Mouse (Mus musculus) left cerebral cortex, postnatal 25 days (tissue): ENCODE data around the gene Fip1l1. TPM values are rescaled to one million over a fixed set of nuclear protein-coding genes. Genes with fewer than 3 reads are reported as not detected.

Experiments used
- DNase-seq, 2 experiments: peaks; one replicate each; pipeline ENCODE4 v3.0.0; 2022; ENCODE audit warnings: low spot score in 2 of 2, mixed read lengths in 1 of 2
- intact Hi-C: fragments of 180-260 bp; cut with DNase I; formaldehyde crosslinking; loops from one replicate; pipeline ENCODE4 v1.15.1; 2025
- total RNA-seq, 2 experiments: library from RNA; stranded (reverse); gene quantifications; 2 replicates each; pipeline ENCODE4 v1.2.3; 2021

Fip1l1 gene
- total RNA-seq: 10 to 100 TPM; 58.8 to 59.8 TPM

DNA sequence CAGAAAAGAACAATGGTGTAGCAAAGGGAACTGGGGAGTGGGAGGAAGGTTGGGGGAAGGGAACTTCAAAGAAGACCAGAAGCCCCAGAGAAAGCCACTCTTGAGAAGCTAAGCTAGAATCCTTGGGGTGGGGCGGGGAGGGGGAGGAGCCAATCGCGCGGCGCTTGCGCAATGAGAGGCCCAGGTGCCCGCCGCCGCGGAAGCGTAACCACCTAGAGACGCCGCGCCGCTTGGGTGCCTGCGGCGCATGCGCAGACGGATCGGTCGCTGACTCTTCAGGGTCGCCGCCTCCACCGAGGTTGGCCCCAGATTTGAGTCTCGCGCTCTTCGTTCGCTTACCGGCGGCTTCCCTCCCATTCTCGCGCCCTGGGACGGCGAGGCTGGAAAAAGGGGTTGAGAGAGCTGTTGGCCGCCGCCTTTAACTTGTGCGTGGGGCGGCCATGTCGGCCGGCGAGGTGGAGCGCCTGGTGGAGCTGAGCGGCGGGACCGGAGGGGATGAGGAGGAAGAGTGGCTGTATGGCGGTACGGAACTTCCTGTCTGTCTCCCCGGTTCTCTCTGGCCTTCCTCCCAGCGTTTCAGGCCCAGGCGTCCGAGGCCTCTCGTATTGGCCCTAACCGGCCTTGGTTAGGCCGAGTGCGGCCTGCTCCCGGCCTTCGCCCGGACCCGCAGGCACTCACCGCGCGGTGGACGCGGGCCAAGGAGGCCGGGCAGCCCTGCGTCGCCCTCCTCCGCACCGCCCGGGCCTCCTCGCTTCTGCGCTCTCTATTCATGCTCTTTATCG is at the start of gene Fip1l1:
Fip1l1 (plus strand) TSS at position 210 of the 782 bp plus-strand sequence.
- intact Hi-C loops: loop anchor here (5.0 kb wide), 2 partner anchors 223 to 622 kb away; no protein-coding TSS in a partner anchor
- peak; percentile 92 to 94 for DNase-seq

DNA sequence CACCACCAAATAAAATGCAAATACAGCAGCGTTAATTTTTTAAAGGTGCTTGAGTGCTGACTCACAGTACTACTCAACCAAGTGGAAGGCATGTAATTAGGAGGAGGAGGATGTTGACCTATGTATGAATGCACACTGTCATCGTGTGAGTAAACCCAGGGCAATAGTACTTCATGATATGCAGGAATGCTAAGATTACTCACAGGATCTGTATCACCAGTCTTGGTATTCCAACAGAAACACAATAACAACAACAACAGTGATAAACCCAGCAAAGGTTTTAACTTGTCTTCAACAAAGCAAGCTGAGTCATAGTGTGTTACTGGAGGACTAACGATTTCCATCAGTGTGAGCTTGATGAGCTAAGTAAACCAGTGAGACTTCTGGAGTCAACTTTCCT is 42.5 kb upstream of the Fip1l1 start:
- intact Hi-C loops: no loop called here
- no peak for DNase-seq

DNA sequence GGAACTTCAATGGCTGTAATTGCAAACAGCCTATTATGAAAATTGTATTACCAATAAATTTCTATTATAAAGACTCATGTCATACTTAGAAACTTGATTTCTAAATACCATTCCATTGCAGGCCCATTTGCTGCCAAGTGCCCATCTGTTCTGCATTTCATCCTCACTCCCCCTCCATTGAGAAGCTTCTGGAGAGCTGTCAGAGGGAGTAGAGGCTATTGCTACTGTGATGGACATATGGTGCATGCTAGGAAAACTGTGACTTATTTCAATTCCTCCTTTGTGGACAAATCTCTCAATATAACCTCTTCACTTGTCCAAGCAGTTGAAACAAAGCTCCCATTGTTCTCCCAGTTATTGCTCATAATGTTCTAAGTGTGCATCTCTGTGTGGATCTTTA is 23.6 kb upstream of the Fip1l1 start:
- intact Hi-C loops: no loop called here
- DNase-seq: peak; percentile 7 to 59

DNA sequence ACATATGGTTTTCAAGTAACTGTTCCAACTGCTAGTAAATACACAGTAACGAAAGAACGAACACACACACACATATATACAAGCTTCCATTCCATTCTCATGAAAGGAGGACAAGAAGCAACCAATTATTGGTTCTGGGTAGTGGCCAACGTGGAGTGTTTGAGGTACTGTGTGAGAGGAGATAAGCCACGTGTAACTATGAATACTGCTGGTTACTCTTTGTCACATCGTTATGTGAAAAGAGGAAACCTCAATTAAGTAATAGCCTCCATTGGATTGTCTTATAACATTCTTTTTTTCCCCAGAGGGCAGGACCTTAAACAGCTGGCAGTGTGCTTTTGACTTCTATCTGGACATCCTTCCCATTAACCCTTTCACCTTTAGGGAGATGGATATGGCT is 8.2 kb upstream of the Fip1l1 start:
- intact Hi-C loops: no loop called here
- DNase-seq: no peak

DNA sequence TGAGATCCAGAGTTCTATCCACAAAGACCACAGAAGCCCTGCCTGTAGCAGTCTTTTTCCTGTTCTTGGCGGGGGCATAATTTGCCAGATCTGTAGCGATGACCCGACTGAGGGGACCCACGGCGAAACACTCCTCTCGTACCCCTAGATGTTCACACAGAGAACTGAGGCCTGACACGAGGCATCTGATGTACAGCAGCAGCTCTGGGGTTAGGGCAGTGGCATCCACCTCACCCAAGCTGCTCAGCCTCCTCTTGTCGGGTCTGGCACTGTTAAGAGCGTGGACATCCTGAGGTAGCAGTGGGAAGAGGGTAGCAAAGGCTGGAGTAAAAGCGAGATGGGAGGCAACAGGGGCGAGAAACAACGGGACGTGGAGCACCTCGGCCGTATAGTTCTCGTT is 4.5 kb upstream of the Fip1l1 start:
- intact Hi-C loops: no loop called here
- no peak for DNase-seq

DNA sequence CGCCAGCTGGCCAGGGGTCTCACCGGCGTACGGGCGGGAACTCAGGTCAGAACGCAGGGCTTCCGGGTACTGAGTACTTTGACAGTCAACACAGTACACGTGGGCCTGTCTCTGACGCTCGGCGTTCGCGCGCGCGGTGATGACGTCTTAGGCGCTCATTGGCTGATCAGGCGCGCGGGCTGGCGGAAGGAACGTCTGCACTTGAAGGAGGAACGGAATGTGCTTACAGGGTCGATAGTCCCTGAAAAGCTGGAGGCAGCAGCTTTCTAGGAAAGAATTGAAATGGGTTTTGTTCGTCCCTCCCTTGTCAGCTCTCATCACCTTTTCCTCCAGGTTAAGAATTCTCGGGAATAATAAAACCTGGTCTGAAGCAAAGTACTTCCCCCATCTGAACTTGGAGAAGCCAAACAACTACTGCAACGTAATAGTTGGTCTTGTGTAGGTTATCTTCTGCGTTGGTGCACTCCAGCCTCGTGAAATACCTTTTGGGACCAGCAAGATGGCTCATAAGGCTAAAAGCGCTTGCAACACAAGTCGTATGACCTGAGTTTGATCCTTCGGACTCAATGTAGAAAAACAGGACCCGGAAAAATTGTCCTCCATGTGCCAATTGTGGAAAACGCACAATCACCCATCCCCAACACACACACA is 3.5 kb upstream of the Fip1l1 start, which contains the start of gene Scfd2:
Scfd2 (minus strand) TSS at position 130 of the 651 bp plus-strand sequence.
- peak; percentile 98 to 99 for DNase-seq
- intact Hi-C loops: no loop called here

DNA sequence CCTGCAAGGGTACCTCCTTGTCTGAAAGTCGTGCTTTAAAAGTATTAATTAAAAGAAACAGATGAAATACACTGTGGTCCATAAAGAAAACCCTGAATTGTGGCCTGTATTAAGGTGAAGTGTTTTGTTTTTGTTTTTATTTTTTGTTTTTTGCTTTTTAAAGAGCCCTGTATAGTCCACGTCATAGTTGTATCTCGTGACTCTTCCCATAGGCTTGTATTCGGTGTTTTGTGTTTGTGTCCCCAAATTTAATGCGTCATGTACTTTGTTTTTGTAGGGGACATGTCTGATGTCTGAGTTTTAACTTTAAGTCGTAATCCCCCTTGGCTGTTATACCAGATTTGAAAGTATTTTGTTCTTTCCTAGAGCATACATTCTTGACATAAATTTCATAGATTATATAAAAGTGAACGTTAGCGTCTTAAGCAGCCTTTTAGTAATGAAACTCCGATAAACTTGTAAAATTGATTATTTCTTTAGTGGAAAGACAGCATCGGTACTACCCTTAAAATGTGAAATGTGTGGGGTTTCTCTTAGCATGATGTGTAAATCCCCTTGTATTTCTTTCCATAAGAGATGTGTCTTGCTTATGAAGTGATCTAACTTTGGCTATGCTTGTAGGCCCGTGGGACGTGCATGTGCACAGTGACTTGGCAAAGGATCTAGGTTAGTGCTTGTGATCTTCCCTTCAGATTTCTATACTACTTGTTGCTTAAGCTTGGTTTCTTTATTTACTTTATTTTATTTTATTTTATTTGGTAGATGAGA is 1.1 kb downstream of the Fip1l1 start:
- no peak for DNase-seq
- intact Hi-C loops: loop anchor here (5.0 kb wide), 2 partner anchors 224 to 621 kb away; no protein-coding TSS in a partner anchor

DNA sequence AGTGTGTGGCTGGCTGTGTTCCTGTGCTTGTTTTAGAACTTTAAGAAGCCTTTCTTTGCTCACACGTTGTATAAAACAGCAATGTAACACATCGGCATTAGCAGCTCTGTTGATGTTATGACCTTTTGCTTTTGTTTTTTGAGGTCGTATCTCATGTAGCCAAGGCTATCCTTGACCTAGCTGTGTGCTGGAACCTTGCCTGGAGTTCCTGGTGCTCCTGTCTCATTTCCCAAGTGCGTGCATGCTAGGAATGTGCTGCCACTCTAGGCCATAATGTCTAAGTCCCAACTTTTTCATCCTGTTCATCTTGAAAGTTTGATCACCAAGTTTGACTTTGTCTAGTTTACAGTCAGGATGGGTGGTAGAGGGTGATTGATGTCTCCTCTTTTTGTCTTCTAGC is 10.4 kb downstream of the Fip1l1 start:
- DNase-seq: no peak
- intact Hi-C loops: no loop called here

DNA sequence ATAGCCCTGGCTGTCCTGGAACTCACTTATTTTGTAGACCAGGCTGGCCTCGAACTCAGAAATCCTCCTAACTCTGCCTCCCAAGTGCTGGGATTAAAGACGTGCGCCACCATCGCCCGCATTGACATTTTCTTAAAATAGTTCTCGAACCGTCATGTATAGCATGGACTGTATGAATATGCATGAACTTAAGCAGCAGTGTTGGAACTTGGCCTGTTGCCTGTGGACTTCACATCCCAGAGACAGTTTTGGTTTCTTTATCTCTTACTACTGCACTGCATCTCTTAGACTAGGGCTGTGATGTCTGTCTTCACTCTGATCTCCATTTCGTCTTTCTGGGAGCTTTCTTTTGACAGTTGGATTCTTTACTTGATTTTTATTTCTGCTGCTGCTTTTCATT is 14.3 kb downstream of the Fip1l1 start:
- intact Hi-C loops: no loop called here
- DNase-seq: peak in 1 of 2 experiments; percentile 75

DNA sequence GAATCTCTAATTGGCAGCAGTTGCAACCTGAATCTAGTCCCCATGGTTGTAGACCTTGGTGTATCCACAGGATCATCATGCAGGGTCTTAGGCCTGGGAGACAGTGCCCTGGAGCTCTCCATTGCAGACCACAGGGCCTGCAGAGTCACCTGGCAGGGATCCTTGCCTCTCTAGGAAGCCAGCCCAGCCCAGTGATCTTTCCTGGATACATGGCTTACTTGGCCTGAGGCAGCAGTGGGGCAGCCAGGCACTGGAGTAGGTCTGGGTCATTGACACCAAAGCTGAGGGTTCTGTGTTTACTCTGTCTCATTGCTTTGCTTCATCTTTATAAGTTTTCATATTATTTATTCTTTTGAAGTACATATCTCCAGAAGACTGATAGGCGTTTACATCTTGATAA is 25.9 kb downstream of the Fip1l1 start:
- intact Hi-C loops: no loop called here
- DNase-seq: no peak

DNA sequence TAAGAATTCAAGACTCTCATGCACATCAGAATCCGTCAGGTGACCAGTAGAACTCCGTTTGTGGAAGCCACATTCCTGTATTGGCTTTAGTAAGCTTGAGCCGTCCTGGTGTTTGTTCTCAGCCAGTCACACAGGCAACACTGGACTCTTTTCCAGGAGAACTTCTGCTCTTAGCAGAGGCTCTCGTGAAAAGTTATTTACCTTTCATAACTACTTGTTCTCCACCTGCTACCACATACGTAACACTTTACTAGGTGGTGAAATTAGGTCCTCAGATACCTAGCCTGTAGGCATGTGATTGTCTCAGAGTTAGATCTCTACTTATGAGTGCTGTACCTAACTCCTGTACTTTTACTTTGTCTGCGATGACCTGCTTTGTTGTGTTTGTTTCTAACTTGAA is 36.5 kb downstream of the Fip1l1 start:
- no peak for DNase-seq
- intact Hi-C loops: no loop called here

DNA sequence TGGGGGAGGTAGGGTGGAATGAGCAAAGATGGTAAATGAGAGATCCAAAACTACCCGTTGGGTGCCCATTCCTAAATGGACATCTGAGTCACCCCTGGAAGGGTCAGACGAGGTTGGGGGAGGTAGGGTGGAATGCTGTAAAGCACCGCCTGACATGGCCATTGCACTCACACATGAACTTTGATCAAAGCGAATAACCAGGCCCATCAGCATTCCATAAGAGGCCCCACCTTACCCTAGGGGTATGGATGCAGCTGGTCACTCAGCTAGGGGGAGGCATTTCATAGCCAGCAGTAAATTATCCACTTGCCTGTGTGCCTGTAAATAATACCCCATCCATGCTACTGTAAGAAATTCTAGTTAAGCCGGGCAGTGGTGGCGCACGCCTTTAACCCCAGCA is 53.9 kb downstream of the Fip1l1 start:
- intact Hi-C loops: no loop called here
- DNase-seq: no peak

DNA sequence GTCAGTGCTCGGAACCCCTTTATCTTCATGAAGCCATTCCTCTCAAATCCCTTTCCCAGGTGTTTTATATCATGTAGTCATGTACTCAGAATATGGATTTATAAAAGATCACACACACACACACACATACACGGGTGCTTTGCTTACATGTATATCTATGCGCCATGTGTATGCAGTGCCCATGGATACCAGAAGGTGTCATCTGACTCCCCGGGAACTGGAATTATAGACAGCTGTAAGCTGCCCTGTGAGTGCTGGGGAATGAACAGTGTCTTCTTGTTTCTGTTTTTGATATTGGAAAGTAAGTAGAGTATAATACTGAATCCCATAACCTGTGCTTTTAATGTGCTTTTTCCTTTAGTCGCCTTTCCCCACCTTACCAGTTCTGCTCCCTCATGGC is 56.2 kb downstream of the Fip1l1 start:
- no peak for DNase-seq
- intact Hi-C loops: no loop called here

DNA sequence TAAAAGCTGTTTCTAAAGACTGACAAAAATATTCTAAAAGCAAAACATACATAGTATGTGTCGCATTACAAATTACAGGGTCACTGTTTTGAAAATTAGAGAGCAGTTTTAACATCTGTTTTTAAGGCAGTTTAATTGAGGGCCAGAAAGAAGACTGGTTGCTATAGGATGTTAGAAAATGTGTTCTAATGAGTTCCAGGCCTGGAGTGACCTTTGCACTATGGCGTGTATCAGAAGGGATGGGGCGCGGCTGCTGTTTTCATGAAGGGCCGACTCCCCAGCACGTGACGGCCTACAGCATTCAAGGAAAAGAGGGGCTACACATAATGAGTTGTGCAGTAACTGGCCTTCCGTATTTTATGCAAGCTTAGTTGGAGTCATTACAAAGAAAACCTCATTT is 57.9 kb downstream of the Fip1l1 start:
- intact Hi-C loops: no loop called here
- no peak for DNase-seq

DNA sequence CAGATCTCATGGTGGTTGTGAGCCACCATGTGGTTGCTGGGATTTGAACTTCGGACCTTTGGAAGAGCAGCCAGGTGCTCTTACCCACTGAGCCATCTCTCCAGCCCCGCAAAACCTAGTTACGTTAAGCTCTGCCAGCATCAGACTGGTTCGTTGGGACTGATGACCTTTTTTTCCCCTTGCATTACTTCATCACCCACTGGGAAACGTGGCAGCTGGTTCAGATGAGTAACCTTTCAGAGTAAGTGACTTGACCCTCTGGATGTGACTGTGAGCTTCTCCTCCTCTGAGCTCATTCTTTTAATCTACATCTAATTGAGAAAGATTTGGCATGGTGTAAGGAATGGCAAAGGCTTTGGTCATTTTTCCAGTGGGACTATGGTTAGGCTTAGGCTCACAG is 64.8 kb downstream of the Fip1l1 start:
- intact Hi-C loops: no loop called here

DNA sequence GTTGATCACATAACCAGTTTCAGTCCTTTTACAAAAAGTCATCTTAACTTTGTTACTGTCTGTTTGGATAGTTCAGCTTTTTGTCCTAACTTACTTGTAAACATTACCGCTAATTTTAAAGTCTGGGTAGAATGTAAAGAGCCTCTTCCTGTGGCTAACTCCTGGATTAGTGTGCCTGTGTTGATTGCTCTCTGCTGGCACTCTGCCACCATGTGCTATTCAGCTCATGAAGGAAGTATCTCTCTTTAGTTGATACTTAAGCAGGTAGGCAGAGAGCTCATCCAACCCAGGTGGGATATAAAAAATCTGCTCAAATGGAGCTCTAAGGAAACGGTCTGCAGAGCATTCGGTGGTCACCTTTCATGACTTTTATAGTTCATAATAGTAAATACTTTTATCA is 65.9 kb downstream of the Fip1l1 start:
- no peak for DNase-seq
- intact Hi-C loops: no loop called here

More for the DNA sequence above, 64.8 kb downstream of the Fip1l1 start:
- no peak for DNase-seq

DNA sequence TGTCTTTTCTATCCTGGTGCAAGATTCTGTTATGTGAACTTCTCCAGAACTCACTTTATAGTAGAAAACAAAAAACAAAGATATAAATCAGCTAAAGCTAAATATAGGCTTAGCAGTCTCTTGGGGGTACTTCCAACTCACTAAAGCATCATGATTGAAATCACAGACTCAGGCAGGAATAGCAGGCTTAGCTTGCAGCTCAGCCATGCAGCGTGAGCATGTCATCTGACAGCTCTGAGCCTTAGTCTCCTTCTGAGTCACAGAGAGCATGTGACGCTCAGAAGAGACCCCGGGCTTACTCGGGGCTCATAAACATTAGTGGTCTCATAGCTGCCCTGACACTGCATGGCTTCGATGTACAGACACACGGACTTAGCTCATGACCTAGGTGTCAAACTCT is 66.7 kb downstream of the Fip1l1 start:
- intact Hi-C loops: no loop called here
- no peak for DNase-seq

DNA sequence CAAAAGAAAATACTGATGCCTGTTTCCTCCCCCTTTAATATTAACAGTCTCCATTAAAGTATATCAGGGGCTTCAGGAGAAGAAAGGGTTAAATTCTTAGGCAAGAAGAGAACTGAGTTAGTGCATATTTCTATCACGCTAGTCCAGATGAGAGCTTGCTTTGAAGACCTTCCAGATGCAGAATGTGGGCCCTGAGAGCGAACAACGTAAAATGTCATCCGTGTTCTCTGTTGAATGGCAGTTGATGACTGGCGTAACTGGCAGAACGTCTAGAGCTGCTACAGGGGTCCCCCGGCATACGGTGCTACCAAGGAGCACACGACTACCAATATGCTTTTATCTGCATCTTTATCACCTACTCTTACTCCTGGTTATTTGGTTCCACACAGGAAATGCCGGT is 67.1 kb downstream of the Fip1l1 start:
- DNase-seq: no peak
- intact Hi-C loops: no loop called here

DNA sequence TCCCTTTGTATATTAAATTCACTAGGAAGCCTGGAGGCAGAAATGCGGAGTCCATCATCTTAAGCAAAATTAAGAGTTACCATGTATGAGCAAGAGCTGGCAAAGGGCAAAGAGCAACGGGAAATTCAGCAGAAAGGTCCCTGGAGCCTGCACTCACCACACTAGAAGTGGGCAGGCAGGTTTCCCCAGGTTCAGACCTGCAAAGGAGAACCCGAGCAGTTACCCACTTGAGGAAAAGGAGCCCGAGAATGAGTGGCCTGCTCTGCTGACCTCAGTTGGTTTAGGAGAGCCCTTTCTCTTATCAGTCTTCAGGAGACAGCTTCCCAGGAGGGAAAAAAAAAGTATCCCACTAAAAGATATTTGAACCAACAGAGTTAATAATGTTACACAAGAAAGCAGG is 68.1 kb downstream of the Fip1l1 start:
- intact Hi-C loops: no loop called here
- DNase-seq: no peak

DNA sequence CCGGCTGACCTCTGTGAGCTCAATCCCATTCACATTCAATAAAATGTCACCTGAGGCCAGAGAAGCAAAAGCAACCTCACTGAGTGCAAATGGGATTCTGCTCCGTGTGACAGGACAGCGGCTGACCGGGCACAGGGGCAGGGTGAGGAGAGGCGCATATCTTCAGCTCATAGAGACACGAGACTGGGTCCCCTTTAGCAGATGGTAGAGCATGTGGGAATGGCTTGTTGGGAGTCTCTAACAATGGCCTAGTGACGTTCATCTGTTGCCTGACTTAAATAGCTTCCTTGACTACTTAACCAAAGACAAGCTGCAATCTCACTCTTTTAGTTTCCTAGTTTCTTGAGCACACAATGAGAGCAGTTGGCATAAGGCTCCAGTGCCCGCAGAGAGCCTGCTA is 71.0 kb downstream of the Fip1l1 start:
- DNase-seq: peak in 1 of 2 experiments; percentile 14
- intact Hi-C loops: no loop called here
